Mouse (Mus musculus): ENCODE results near the gene Spr. TPM values are rescaled to one million over a fixed set of nuclear protein-coding genes. Genes with fewer than 3 reads are reported as not detected.

Gene Spr
- total and polyA plus RNA-seq, 3 experiments, result 102 to 103 TPM; not detected in 1

- H3K36me3 ChIP-seq (ENCODE audit: control insufficient read depth in 1 of 2, insufficient read depth in 2 of 2, low read length in 2 of 2), result peaks cover 0 to 3% of the 10 kb centered on the region in 2 experiments; a peak in 1 of 4 replicates
- no peaks in the 10 kb centered on the region for H3K9me3 ChIP-seq (replicated peaks; ENCODE audit: insufficient read depth, low read length)
- TF ChIP-seq ZNF384 (IDR thresholded peaks at IDR 0.05; ENCODE audit: low read depth, low read length), result no peak
- no peak for TF ChIP-seq MYB (IDR thresholded peaks at IDR 0.05; ENCODE audit: low read depth, low read length)
- peak; percentile 71 for TF ChIP-seq SMC3 (IDR thresholded peaks at IDR 0.05; ENCODE audit: low read depth, low read length)
- peak; percentile 78 for TF ChIP-seq RAD21 (IDR thresholded peaks at IDR 0.05; ENCODE audit: low read depth, low read length)
- TF ChIP-seq GATA1 (IDR thresholded peaks at IDR 0.05; ENCODE audit: low read depth, low read length), result no peak
- no peak for TF ChIP-seq KAT2A (conservative IDR thresholded peaks at IDR 0.05; ENCODE audit: low read depth, low read length)
- no peak for TF ChIP-seq POLR2AphosphoS2 (IDR thresholded peaks at IDR 0.05; ENCODE audit: low read length)
- peak; percentile 48; the same call in 1 of the 2 replicates for TF ChIP-seq ZC3H11A (IDR thresholded peaks at IDR 0.05; ENCODE audit: low read depth, low read length)
- no peak for TF ChIP-seq JUND (IDR thresholded peaks at IDR 0.05; ENCODE audit: low read depth, low read length)
- TF ChIP-seq RCOR1 (IDR thresholded peaks at IDR 0.05; ENCODE audit: low read depth, low read length), result no peak
- no peak for TF ChIP-seq USF1 (IDR thresholded peaks at IDR 0.05; ENCODE audit: low read depth, low read length)
- TF ChIP-seq POLR2A (IDR thresholded peaks at IDR 0.05; ENCODE audit: control insufficient read depth in 1 of 2, insufficient read depth in 1 of 2, low read depth in 1 of 2, low read length in 2 of 2, poor library complexity in 1 of 2), result no peak
- TF ChIP-seq TBP (IDR thresholded peaks at IDR 0.05; ENCODE audit: low read depth, low read length), result 0 out of 2 replicates have a peak, but pooled peaks have one; percentile 38
- no peak for TF ChIP-seq POLR2AphosphoS5 (IDR thresholded peaks at IDR 0.05; ENCODE audit: borderline replicate concordance, low read depth, low read length)
- TF ChIP-seq CTCF (IDR thresholded peaks at IDR 0.05 in 2 of 3, conservative IDR thresholded peaks at IDR 0.05 in 1 of 3; ENCODE audit: control insufficient read depth in 1 of 3, insufficient read depth in 1 of 3, low read depth in 2 of 3, low read length in 3 of 3, poor library complexity in 1 of 3, severe bottlenecking in 1 of 3), result peak; percentile 61 to 98 (median 75)
- TF ChIP-seq SIN3A (IDR thresholded peaks at IDR 0.05; ENCODE audit: low read length), result peak; percentile 27; the same call in 1 of the 2 replicates
- no peak for TF ChIP-seq ETS1 (IDR thresholded peaks at IDR 0.05; ENCODE audit: low read depth, low read length)
- TF ChIP-seq E2F4 (IDR thresholded peaks at IDR 0.05; ENCODE audit: borderline replicate concordance, low read depth, low read length), result no peak
- no peak for TF ChIP-seq MAX (IDR thresholded peaks at IDR 0.05; ENCODE audit: low read length)
- no peak for TF ChIP-seq ZKSCAN1 (IDR thresholded peaks at IDR 0.05; ENCODE audit: low read depth, low read length)
- TF ChIP-seq GABPA (IDR thresholded peaks at IDR 0.05; ENCODE audit: low read depth, low read length), result no peak
- TF ChIP-seq NRF1 (IDR thresholded peaks at IDR 0.05; ENCODE audit: insufficient read depth, low read depth, low read length, poor library complexity, severe bottlenecking), result no peak
- H3K27me3 ChIP-seq (ENCODE audit: control insufficient read depth in 1 of 2, insufficient read depth in 2 of 2, low read length in 2 of 2), result no peaks in the 10 kb centered on the region; a peak in 1 of 4 replicates
- peaks cover 0 to 7% of the 10 kb centered on the region in 2 experiments; a peak in 2 of 4 replicates for H3K4me1 ChIP-seq (ENCODE audit: control insufficient read depth in 1 of 2, insufficient read depth in 2 of 2, low read length in 2 of 2)
- no peaks in the 10 kb centered on the region for H3K79me2 ChIP-seq (ENCODE audit: control insufficient read depth, insufficient read depth, low read length, poor library complexity)
- H3K27ac ChIP-seq (ENCODE audit: control insufficient read depth, low read depth, low read length), result no peak overlapping the region
- H3K9ac ChIP-seq (ENCODE audit: control insufficient read depth, low read depth, low read length, poor library complexity, severe bottlenecking), result no peak overlapping the region
- no peak overlapping the region for H3K4me3 ChIP-seq (ENCODE audit: control insufficient read depth in 1 of 2, insufficient read depth in 1 of 2, low read depth in 2 of 2, low read length in 2 of 2)
- DNase-seq (ENCODE audit: low read depth, low spot score), result peak; percentile 88
Measured at GRCm38 (mm10) chr6:85153970-85154540, 16.5 kb upstream of the Spr start.
